Mouse (Mus musculus): ENCODE data around the gene Cct3. TPM values are rescaled to one million over a fixed set of nuclear protein-coding genes. Genes with fewer than 3 reads are reported as not detected.
"Not testable (repeated sequence)": the region's sequence is repeated elsewhere in the genome, so short reads cannot be mapped to it uniquely, and the experiment has no call there.

Cct3 gene
- polyA plus RNA-seq, 1 experiment, result 223 TPM

DNA sequence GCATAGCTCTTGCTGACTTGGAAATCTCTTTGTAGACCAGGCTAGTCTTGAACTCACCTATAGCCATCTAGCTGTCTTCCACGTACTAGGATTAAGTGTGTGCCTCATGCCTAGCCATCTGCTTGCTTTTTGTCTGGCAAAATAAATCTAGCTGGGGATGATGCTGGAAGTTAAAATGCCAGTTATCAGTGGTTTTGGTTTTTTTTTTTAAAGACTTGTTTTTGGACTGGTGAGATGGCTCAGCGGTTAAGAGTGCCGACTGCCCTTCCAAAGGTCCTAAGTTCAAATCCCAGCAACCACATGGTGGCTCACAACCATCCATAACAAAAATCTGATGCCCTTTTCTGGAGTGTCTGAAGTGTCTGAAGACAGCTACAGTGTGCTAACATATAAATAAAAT is 25.1 kb upstream of the Cct3 start:
- TF ChIP-seq POLR2A (IDR thresholded peaks at IDR 0.05; ENCODE audit: low read depth, low read length) (no peak), CTCF (IDR thresholded peaks at IDR 0.05; ENCODE audit: borderline replicate concordance, insufficient read depth, low read length) (no peak)
- H3K27ac ChIP-seq (ENCODE audit: insufficient read depth, low read length), result no peak overlapping the region
- H3K4me1 ChIP-seq (ENCODE audit: control insufficient read depth, insufficient read depth, low read length), result no peaks in the 10 kb centered on the region
- H3K4me3 ChIP-seq (ENCODE audit: insufficient read depth, low read length), result no peak overlapping the region

DNA sequence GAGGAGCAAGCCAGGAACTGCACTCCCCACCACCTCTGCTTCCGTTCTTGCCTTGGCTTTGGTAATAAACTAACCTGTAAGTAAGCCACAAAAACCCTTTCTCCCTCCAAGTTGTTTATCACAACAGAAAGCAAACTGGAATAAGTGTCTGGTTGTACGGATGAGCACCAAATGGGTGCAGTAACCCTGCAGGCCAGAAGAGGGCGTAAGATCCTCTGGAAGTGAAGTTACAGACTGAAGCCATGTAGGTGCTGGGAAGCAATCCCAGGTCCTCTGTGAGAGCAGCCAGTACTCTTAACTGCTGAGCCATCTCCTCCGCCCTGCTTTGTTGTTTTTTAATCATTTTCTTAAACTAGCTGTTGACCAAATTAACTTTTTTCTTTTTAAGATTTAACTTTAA is 22.9 kb upstream of the Cct3 start:
- Histone ChIP-seq H3K4me3 (ENCODE audit: insufficient read depth, low read length) (no peak overlapping the region), H3K4me1 (ENCODE audit: control insufficient read depth, insufficient read depth, low read length) (no peaks in the 10 kb centered on the region), H3K27ac (ENCODE audit: insufficient read depth, low read length) (no peak overlapping the region)
- TF ChIP-seq POLR2A (IDR thresholded peaks at IDR 0.05; ENCODE audit: low read depth, low read length), result no peak
- no peak for TF ChIP-seq CTCF (IDR thresholded peaks at IDR 0.05; ENCODE audit: borderline replicate concordance, insufficient read depth, low read length)

DNA sequence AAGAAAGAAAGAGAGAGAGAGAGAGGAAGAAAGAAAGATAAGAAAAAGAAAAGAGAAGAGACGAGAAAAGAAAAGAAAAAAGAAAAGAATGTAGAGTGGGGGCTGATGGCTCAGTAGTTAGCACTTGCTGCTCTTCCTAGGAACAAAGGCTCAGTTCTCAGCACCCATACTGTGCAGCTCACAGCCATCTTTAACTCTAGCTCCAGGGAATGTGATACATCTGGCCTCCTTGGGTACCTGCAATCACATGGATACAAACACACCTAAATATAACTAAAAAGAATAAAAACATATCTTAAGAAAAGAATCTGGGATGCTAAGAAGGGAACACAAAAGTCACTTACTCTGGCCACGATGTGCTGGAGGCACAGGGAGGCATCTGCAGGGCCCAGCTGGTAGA is 20.8 kb upstream of the Cct3 start:
- Histone ChIP-seq H3K27ac (ENCODE audit: insufficient read depth, low read length) (no peak overlapping the region), H3K4me3 (ENCODE audit: insufficient read depth, low read length) (no peak overlapping the region), H3K4me1 (ENCODE audit: control insufficient read depth, insufficient read depth, low read length) (no peaks in the 10 kb centered on the region)
- TF ChIP-seq POLR2A (IDR thresholded peaks at IDR 0.05; ENCODE audit: low read depth, low read length), result no peak

DNA sequence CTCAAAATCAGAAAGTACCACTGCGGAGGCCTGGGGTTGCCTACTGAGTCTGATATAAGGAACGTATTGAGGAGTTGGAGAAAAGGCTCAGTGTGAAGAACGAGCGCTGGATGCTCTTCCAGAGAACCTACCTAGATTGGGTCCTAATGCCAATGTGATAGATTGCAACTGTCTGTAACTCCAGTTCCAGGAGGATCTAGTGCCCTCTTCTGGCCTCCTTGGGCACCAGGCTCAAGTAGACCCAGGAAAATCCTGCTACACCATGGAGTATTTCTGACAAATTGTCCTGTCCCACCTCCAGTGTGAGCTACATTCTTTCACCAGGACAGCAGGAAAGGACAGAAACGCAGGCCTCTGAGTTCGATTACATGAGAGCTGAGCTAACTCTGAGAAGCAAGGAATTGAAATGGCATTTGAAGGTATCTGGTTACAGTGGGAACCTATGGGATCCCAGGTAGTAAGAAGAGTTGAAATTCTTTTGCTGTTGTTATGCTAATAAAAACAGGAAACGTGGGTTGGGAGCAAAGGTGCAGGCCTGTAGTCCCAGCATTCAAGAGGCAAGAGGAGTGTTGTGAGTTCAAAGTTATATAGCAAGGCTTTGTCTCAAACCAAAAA is 20.3 kb upstream of the Cct3 start:
- Histone ChIP-seq H3K27ac (ENCODE audit: insufficient read depth, low read length) (no peak overlapping the region), H3K4me1 (ENCODE audit: control insufficient read depth, insufficient read depth, low read length) (no peaks in the 10 kb centered on the region), H3K4me3 (ENCODE audit: insufficient read depth, low read length) (no peak overlapping the region)
- TF ChIP-seq POLR2A (IDR thresholded peaks at IDR 0.05; ENCODE audit: low read depth, low read length) (no peak), CTCF (IDR thresholded peaks at IDR 0.05; ENCODE audit: borderline replicate concordance, insufficient read depth, low read length) (peak; percentile 11; the same call in 1 of the 2 replicates)

DNA sequence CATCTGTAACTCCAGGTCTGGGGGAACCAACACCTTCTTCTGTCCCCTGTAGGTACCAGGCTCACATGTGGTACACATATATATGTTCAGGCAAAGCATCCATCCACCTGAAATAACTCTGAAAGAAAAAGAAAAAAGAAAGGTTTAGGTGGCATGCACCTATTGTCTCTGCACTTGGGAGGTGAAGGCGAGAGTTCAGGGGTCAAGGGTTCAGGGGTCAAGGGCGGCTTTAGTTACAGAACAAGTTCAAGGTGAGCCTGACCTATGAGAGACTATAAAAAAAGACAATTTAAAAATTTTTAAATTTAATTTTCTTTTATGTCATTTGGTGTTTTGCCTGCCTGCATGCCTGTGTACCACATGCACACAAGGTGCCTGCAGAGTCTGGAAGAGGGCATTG is 16.9 kb upstream of the Cct3 start:
- no peak overlapping the region for H3K27ac ChIP-seq (ENCODE audit: insufficient read depth, low read length)
- H3K4me3 ChIP-seq (ENCODE audit: insufficient read depth, low read length), result no peak overlapping the region
- H3K4me1 ChIP-seq (ENCODE audit: control insufficient read depth, insufficient read depth, low read length), result no peaks in the 10 kb centered on the region
- TF ChIP-seq CTCF (IDR thresholded peaks at IDR 0.05; ENCODE audit: borderline replicate concordance, insufficient read depth, low read length) (no peak), POLR2A (IDR thresholded peaks at IDR 0.05; ENCODE audit: low read depth, low read length) (no peak)

DNA sequence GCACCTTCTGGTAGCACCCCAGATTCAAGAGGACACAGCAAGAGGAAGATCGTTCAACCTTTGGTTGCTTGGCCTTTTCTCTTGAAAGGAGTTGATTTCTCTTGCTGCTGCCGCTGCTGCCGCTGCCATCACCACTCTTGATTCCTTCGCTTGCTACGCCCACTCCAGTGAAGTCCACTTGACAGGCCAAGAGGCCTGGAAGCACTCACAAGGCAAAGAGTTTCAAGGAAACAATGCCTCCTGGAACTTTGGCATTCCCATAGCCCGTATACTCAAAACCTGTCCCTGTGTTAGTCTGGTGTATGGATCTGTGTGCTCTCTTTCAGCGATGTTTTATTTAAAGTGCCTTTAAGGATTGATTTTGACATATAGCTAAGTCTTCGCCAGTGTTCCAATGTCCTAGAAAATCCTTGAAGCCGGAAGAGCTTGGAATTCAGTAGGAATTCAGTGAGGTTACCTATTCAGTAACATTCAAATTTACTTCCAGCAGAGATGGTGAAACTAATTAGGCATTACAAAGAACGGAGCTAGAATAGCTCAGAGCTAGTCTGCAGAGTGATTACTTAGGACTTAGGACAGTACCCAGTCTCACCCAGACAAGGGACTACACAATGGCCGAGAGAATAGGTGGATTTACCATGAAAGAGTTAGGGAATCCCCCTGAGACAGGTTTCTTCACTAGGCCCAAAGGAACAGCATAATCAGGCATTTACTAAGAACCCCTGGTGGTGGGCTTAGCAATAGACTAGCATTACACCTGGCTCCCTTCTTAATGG is 15.6 kb upstream of the Cct3 start:
- not testable (repeated sequence) for H3K27ac ChIP-seq (ENCODE audit: insufficient read depth, low read length); H3K4me1 ChIP-seq (ENCODE audit: control insufficient read depth, insufficient read depth, low read length); H3K4me3 ChIP-seq (ENCODE audit: insufficient read depth, low read length)

DNA sequence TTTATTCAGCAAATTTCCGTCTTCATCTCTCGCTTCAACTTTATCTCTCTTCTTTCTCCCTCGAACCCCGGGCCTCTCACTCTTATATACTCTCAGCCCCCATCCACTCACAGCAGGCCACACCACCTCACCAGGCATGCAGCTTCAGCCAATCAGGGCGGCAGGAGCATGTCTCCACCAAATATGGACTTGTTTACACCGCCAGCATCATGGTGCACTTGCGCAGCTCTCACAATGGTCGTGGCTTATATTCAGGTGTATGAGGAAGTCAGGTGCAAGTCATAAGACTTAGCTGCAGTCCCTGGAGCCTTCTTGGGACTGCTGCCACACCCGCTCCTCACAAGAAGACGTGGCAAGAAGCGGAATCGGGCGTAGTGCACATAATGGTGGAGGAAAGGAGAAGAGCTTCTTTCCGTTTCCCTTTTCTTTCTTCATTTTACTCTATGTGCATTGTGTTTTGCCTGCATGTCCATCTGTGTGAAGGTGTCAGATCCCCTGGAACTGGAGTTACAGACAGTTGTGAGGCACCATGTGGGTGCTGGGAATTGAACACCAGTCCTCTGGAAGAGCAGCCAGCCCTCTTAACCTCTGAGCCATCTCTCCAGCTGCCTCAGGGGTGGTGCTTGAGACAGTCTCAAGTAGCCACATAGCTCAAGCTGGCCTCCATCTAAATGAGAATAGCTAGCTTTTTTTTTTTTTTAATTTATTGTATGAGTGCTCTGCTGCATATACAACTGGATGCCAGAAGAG is 11.9 kb upstream of the Cct3 start:
- H3K4me1 ChIP-seq (ENCODE audit: control insufficient read depth, insufficient read depth, low read length); H3K27ac ChIP-seq (ENCODE audit: insufficient read depth, low read length); H3K4me3 ChIP-seq (ENCODE audit: insufficient read depth, low read length): not testable (repeated sequence)

DNA sequence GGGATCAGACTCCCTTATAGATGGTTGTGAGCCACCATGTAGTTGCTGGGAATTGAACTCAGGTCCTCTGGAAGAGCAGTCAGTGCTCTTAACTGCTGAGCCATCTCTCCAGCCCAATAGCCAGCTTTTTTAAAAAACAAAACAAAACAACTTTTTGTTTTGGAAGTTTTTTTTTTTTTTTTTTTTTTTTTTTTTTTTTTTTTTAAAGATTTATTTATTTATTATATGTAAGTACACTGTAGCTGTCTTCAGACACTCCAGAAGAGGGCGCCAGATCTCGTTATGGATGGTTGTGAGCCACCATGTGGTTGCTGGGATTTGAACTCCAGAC is 11.4 kb upstream of the Cct3 start:
- not testable (repeated sequence) for H3K27ac ChIP-seq (ENCODE audit: insufficient read depth, low read length); H3K4me1 ChIP-seq (ENCODE audit: control insufficient read depth, insufficient read depth, low read length); H3K4me3 ChIP-seq (ENCODE audit: insufficient read depth, low read length)

DNA sequence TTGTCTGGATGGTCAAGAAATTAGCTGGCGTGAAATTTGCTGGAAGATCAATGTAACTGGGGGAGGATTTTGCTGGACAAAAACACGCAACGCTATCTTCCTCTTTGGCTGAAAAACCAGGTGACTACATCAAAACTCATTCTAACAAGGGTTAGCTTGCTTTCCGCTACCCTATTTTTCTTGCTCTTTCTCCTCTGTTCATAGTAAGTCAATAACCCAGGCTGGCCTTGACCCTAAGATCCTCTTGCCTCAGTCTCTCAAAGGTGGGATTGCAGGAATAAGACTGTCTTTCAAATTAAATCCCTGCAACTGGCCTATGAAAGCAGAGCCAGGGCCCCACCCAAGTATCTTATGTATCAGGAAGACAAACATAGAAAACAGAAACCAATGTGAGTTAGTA is 9.8 kb upstream of the Cct3 start, which contains the start of gene Gm38392:
Gene Gm38392 (minus strand): TSS at position 101 of the 400 bp plus-strand sequence.
- no peak for TF ChIP-seq CTCF (IDR thresholded peaks at IDR 0.05; ENCODE audit: borderline replicate concordance, insufficient read depth, low read length)
- TF ChIP-seq POLR2A (IDR thresholded peaks at IDR 0.05; ENCODE audit: low read depth, low read length), result no peak
- Histone ChIP-seq H3K4me3 (ENCODE audit: insufficient read depth, low read length) (no peak within 1 kb of the TSS), H3K4me1 (ENCODE audit: control insufficient read depth, insufficient read depth, low read length) (no peaks in the 10 kb centered on the region), H3K27ac (ENCODE audit: insufficient read depth, low read length) (no peak within 1 kb of the TSS)

DNA sequence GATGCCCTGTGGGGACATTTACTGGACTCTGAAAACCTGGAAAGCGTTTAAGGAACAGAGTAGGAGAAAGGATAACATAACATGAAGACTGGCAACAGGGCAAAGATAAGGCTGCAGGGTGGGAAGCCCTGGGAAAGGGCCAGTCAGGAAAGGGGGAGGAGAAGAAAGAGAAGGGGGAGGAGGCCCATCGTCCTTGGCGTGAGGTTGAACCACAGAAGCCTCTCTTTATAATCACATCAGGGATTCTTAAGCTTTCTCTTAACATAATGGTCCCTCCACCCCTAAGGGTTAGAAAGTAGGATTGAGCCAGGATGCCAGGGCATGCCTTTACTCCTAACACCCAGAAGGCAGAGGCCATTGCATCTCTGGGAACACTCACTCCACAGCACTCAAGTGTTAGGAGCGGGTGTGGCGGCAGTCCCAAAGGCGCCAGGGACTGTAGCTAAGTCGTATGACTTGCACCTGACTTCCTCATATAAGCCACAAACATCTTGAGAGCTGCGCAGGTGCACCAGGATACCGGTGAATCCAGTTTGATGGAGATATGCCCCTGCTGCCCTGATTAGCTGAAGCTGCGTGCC is 8.7 kb upstream of the Cct3 start:
- H3K4me3 ChIP-seq (ENCODE audit: insufficient read depth, low read length); H3K4me1 ChIP-seq (ENCODE audit: control insufficient read depth, insufficient read depth, low read length): not testable (repeated sequence)

More for the DNA sequence above, 8.7 kb upstream of the Cct3 start:
- not testable (repeated sequence) for H3K27ac ChIP-seq (ENCODE audit: insufficient read depth, low read length)
